Mouse (Mus musculus): ENCODE data around the gene Dad1.

DNA sequence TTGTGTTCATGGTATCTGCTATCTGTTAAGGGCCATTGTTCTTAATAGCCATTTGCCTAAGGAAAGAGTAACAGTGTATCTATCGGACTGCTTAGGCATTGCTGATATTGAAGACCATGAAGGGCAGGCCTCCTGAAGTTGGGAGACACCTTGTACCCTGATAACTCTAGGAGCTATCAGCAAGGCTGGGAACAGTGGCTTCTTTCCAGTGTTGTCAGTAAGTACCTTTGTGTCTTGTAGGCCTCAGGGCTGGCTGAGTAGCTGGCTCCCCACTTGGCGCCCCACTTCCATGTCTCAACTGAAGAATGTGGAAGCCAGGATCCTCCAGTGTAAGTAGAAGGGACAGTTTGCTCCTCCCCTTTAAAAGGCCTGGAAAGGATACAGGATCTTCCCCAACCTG lies 7.5 kb upstream of the Dad1 start:
- TF ChIP-seq POLR2A (IDR thresholded peaks at IDR 0.05; ENCODE audit: low read depth, low read length) (no peak), CTCF (IDR thresholded peaks at IDR 0.05; ENCODE audit: extremely low read depth, insufficient read depth, insufficient read length, insufficient replicate concordance) (no peak)
